Mouse (Mus musculus) adrenal gland, postnatal 10 days (tissue): ENCODE measurements at regions not wholly inside any gene's neighbourhood (a gene's known extent, or its start where the extent isn't known, plus 50 kb on each side); places are given as distances from the start of the nearest gene placed in this dataset.
"Not testable (repeated sequence)": the region's sequence is repeated elsewhere in the genome, so short reads cannot be mapped to it uniquely, and the experiment has no call there.

ENCODE experiments used
- DNase-seq: peaks from one replicate; pipeline ENCODE4 v3.0.0; 2021; ENCODE audit warnings: mixed read lengths

DNA sequence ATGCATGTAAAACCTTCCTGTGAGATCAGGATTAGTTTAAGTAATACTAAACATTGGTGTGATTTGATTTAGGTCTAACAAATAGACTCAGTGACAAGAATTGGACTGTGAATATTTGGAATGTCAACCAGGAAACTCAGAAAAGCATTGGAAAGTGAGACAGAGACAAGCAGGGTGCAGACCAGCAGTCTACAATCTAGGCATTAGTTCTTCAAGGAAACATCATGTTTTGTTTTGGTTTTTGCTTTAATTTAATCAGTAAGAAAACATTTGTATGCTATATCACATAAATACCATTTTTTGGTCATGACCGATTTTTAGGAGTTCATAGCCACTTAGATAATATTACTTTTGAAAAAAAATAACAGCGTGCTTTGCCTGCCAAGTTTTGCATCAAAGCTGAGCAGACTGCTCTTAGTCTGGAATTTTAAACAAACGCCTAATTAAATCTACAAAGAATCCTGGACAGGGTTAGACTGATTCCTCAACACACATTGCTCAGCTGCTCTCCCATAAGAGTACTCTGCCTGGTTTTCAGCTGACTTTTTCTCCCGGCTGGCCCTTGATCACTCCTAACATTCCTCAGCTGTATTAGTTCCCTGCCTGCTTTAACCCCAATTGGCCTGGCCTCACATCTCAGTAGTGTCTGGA is 396.5 kb upstream of the Kcnh7 start:
- DNase-seq: no peak

DNA sequence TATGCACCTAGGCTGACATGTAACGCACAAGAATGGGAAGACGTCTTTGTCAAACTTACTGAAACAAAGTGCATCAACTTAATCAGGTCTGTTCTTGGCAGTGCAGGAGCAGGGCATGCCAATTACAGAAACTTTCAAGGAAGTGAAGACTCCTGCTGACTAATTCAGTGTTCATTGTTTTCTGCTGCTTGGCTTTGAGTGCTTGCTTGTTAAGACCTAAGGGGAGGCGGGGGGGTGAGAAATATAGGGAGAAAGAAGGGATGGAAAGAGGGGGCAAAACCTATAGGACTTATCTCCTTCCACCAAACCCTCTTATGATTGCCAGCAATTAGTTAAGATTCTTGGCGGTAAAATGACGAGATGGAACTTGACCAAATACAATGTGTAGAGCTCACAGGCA is 391.1 kb upstream of the Kcnh7 start:
- DNase-seq: no peak

DNA sequence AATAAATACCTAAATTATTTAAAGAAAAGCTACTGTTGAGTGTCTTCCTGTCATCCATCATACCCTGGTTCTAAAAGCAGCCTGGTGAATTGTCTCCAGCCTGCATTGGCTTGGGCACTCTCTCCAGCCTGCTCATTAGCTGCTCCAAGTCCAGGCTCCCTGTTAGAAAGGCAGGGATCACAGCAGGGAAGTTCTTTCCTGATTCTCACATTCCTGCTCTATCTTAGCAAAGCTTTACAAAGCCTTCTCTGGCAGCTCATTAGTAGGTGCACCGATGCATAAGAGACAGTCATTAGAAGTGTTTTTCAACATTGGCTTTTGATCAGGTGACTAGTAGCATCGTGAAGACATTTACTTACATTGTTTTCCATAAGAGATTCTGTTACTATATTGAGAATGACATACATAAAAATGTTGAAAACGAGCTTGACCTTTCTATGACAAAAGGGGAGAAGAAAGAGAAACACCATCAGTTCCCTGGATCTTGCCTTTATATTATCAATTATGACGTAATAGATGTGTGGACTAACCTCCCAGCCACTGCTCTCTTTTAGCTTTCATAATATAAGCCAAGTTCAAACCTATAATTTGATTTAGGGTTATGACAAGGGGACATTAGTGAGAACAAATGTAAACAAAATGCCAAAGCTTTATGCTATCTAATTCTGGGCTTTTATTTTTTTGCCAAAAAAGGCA is 390.1 kb upstream of the Kcnh7 start:
- DNase-seq: no peak

DNA sequence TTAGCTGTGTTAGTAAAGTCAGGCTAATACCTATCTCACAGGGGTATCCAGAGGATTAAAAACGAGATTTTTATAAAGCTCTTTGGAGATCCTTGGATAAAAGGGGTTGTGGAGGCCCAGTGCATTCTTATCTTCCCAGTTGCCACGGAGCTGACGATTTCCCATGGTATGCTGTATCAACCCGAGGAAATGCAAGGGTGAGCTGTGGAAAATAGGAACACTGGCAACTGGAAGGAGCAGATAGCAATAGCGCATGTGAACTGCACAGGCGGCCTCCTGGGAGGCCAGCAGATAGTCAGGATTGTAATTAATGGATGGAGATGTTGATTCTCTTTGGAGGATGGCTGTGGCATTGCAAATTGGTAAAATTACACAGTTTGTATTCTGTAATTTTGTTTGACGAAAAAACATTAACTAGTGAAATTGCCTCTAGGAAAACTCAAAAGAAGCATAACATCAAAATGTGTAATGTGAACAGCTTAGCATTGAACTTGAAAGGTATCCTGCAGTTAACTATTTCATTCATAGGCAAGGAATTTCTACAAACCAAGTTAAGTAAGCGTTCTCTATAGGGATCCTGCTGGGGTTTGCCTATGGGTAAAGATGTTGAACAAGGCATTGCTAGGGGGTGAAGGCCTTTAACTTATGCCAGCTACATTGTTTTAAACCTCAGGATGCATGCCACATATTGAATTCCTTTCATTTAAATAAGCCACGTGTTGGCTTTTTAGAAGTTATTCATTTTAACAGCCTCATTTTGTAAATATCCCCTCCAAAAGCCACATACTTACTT is 389.1 kb upstream of the Kcnh7 start:
- DNase-seq: no peak

DNA sequence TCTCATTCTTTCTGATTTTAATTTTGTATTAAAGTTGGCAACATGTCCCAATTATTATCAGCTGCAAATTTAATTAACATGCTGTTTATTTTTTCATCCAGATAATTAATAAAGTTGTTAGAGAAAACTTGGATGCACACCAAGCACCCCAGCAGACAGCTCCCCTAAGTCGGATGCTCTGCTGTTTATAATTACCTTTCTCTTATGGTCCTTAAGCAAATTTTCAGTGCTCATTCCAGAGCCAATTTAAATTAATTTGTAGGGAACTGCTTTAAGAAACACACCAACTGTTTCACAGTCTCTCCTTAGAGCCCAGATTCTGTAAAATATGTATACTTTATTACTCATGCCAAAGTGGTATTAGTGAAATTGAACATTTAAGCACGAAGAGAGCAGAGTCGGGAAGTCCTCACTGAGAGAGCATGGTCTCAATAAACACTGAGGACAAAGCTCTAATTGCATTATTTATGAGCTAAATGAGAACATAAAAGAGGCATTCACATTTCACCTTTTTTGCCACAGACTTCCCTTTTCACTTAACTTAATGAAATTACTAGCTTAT is 372.9 kb upstream of the Kcnh7 start:
- no peak for DNase-seq

DNA sequence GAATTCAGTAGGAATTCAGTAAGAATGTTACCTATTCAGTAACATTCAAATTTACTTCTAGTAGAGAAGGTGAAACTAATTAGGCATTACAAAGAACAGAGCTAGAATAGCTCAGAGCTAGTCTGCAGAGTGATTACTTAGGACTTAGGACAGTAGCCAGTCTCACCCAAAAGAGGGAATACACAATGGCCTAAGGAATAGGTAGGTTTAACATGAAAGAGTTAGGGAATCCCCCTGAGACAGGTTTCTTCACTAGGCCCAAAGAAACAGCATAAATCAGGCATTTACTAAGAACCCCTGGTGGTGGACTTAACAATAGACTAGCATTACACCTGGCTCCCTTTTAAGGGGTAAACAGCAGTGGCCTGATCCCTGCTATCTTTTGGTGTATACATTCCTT is 357.7 kb upstream of the Kcnh7 start:
- not testable (repeated sequence) for DNase-seq

DNA sequence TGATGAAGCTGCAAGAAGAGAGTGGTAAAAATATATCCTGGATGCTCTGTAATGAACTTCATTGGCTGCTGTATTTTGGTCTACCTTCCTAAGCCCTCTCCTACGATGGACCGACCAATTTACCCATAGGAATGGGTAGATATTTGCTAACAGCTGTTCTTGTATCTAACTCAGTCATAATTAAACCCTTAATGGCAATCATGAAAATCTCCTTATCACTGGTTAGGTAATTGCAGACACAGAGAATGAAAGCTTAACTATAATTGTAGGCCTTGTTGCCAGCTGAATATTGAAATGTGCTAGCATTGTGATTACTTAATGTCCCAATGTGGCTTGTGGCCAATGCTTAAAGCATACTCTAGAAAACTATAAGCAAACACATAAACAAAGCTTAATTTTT is 334.4 kb upstream of the Kcnh7 start:
- DNase-seq: no peak

- peak; percentile 4 for DNase-seq
Measured at GRCm38 (mm10) chr2:63513554-63514226, 329.6 kb upstream of the Kcnh7 start.

GRCm38 (mm10) chr2:63503939-63504338 is 319.9 kb upstream of the Kcnh7 start:
- peak; percentile 25 for DNase-seq

GRCm38 (mm10) chr2:63476411-63476810 is 292.3 kb upstream of the Kcnh7 start:
- DNase-seq: no peak

DNA sequence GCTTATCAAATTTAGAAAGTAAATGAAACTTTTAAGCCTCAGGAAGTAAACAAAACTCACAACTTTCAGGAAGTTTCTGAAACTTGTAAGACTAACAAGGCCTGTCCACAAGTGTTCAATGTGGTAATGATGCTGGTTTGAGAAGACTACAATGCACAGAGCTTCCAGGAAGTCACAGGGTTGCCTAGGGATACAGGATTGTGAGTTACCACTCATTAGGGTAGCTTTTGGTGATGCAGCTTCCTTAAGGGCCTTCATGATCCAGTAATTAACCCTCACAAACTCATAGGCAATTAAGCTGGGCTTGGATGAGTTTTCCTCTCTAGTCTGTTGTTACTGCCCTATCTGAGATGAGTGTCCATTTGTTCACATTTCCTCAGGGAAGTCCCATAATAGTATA is 291.2 kb upstream of the Kcnh7 start:
- no peak for DNase-seq

GRCm38 (mm10) chr2:63473699-63474098 is 289.6 kb upstream of the Kcnh7 start:
- DNase-seq: peak; percentile 30

- DNase-seq: no peak
Measured at GRCm38 (mm10) chr2:63472248-63472647, 288.2 kb upstream of the Kcnh7 start.

- no peak for DNase-seq
Measured at GRCm38 (mm10) chr2:63459112-63459511, 275.0 kb upstream of the Kcnh7 start.

DNA sequence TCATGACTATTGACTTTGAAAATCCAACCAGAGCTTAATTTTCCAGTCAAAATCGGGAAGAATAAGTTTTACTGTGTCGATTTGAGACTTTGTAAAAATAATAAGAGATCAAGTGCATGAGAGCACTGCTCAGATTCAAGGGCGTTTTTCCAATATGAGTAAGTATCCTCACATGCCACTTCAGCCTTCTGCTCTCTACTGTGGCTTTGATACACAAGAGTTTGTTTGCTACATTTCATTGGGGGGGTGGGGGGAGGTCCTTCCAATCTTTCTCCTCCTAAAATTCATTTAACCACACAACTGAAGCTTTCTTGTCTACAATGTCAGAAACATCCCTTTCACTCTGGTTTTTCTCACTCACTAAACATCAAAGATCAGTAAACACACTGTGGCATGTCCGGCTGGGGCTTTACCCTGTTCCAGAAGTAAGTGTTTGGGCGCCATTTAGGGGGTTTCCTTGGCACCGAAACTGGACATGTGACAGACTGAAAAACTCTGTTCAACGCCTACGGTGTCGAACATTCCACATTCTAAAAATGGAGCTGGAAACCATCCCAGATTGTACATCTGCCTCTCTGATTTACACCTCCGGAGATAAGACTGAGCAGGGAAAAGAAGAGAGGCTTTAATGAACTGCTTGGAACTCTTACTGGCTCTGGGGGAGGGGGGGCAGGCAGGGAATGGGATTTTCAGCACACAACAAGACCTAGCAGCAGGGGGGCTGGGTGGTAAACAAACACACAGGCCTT is 270.4 kb upstream of the Kcnh7 start:
- no peak for DNase-seq

- DNase-seq: no peak
Measured at GRCm38 (mm10) chr2:63452891-63453290, 268.8 kb upstream of the Kcnh7 start.

DNA sequence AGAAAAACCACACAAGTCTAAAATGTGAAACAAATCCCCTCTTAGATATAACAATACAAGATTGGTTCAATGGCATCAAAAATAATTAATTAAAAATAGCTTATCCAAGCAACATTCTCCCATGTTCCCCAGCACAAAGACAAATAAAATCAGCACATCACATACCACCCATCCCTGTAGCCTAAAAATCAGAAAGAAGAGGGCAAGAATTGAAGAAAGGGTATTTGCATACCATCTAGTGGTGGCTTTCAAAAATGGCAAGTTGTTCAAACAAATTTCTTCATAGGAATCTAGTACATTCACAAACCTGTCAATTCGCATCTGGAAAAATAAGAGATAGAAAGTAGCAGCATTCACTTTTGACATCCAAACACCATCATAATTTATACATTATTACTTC is 268.1 kb upstream of the Kcnh7 start:
- DNase-seq: no peak

DNA sequence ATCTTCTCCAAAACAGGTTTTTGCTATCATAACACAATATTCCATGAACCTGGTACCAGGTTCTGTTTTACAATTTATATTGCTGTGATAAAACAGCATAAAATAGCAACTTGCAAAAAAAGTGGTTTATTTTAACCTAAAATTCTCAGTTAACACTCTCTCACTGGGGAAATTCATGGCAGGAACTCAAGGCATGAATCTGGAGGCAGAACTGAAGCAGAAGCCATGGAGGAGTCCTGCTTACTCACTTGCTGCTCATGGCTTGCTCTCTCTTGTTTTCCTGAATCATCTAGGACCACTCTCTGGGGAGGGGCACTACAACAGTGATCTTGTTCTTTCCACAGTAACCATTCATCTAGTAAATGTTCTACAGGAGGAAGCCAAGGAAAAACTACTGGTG is 250.2 kb upstream of the Kcnh7 start:
- DNase-seq: no peak

DNA sequence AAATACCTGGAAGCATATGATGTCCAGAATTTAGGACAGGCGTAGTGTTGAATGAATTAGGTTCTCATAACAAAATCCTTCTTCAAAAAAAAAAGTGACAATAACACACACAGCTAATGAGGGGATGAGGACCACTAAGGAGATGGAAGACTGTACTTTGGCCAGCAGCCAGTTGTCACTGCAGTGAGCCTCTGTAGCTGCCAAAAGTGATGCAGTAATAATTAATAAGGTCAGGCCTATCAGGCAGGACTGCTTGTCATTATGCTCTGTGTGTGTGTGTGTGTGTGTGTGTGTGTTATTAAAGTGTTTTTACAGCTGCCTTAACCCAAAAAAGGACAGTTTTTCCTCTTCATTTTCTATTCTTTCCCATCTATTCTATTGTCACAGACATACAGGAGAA is 221.3 kb upstream of the Kcnh7 start:
- DNase-seq: no peak
